12 mouse cellular contexts compared by ENCODE assay signal in the genomic region with DNA sequence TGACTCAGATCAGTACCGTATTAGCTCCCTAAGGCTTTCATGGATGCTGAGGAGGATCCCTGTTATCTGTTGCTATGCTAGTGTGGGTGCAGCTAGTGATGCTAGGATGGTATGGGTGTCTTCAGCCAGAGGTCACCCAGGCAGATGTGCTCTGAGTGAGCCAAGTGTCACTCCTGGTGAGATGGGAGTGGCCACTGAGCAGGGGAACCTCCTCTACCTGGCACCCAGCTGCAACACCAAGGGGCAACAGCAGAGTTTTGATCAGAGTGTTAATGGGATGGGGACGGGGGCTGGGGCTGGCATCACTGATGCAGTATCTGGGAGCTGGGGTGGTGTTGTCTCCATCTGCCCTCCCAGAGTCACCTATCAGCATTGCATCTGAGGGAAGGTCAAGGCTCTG.
A peak's percentile ranks its signal among the peaks of the same experiment; 100 is the strongest.
DNase-seq lines count a peak whose midpoint lies in the region; ATAC-seq and TF ChIP-seq lines count a peak whose summit lies in the region.
"Had no signal": no experiment of that assay in that cellular context is flagged by ENCODE, and none has a peak within 500 bp of the region (broad histone marks: within the 10 kb centered on the region; RNA-seq: fewer than 3 reads in every experiment).

No protein-coding gene starts in this region.

- H3K36me3 ChIP-seq in heart, embryonic 14.5 days (ENCODE audit: control insufficient read depth, insufficient read depth, low read length): no peaks in the 10 kb centered on the region
- no peaks in the 10 kb centered on the region for H3K36me3 ChIP-seq in heart, adult 2 months (ENCODE audit: control insufficient read depth, insufficient read depth, low read length)
- H3K36me3 ChIP-seq in neural tube, embryonic 12.5 days: no peaks in the 10 kb centered on the region; the same call in 1 of the 2 replicates
- no peaks in the 10 kb centered on the region for H3K36me3 ChIP-seq in midbrain, embryonic 11.5 days (ENCODE audit: control insufficient read depth, insufficient read depth, low read length)
- no peaks in the 10 kb centered on the region for H3K36me3 ChIP-seq in liver, postnatal 0 days (replicated peaks; ENCODE audit: insufficient read depth, low read length)

- intact Hi-C loops in heart, adult 2 months (cut with DNase I): loop anchor here (2.0 to 5.0 kb wide), 2 partner anchors 41 to 63 kb away; no protein-coding TSS in a partner anchor

- H3K27ac ChIP-seq in heart, embryonic 14.5 days (replicated peaks in 1 of 2; ENCODE audit: control insufficient read depth in 1 of 2, insufficient read depth in 1 of 2, low read depth in 2 of 2, low read length in 2 of 2): peak overlapping the region in 1 of 2 experiments; percentile 99; a peak in 1 of 4 replicates
- H3K27ac ChIP-seq in heart, adult 2 months: no peak overlapping the region
- H3K27ac ChIP-seq in neural tube, embryonic 12.5 days: peak overlapping the region; percentile 87
- H3K27ac ChIP-seq in midbrain, embryonic 11.5 days (ENCODE audit: low read depth, low read length): no peak overlapping the region
- H3K27ac ChIP-seq in liver, postnatal 0 days (ENCODE audit: low read depth): no peak overlapping the region

- H3K4me2 ChIP-seq in heart, embryonic 14.5 days (ENCODE audit: low read length): peak overlapping the region; percentile 68; the same call in 1 of the 2 replicates
- no peak overlapping the region for H3K4me2 ChIP-seq in neural tube, embryonic 12.5 days (replicated peaks)
- no peak overlapping the region for H3K4me2 ChIP-seq in midbrain, embryonic 11.5 days
- no peak overlapping the region for H3K4me2 ChIP-seq in liver, postnatal 0 days (ENCODE audit: low read depth, low read length)

- peaks cover 11% of the 10 kb centered on the region for H3K9me3 ChIP-seq in heart, embryonic 14.5 days (ENCODE audit: control insufficient read depth, low read length)
- H3K9me3 ChIP-seq in neural tube, embryonic 12.5 days: peaks cover 11% of the 10 kb centered on the region; the same call in 1 of the 2 replicates
- H3K9me3 ChIP-seq in midbrain, embryonic 11.5 days (ENCODE audit: control insufficient read depth, low read length): no peaks in the 10 kb centered on the region; the same call in 1 of the 2 replicates
- H3K9me3 ChIP-seq in liver, postnatal 0 days (ENCODE audit: low read length): peaks cover 3% of the 10 kb centered on the region; the same call in 1 of the 2 replicates

- no peak overlapping the region for H3K4me3 ChIP-seq in heart, embryonic 14.5 days (ENCODE audit: control insufficient read depth in 1 of 2, insufficient read depth in 1 of 2, low read depth in 1 of 2, low read length in 2 of 2)
- H3K4me3 ChIP-seq in heart, adult 2 months: no peak overlapping the region
- H3K4me3 ChIP-seq in neural tube, embryonic 12.5 days: no peak overlapping the region
- no peak overlapping the region for H3K4me3 ChIP-seq in midbrain, embryonic 11.5 days (ENCODE audit: low read depth, low read length)
- H3K4me3 ChIP-seq in liver, postnatal 0 days (ENCODE audit: low read depth, low read length): no peak overlapping the region

- no peaks in the 10 kb centered on the region for H3K27me3 ChIP-seq in heart, embryonic 14.5 days (ENCODE audit: control insufficient read depth, insufficient read depth, low read length)
- no peaks in the 10 kb centered on the region for H3K27me3 ChIP-seq in heart, adult 2 months (ENCODE audit: control insufficient read depth, insufficient read depth, low read length)
- peaks cover 11% of the 10 kb centered on the region; the same call in 1 of the 2 replicates for H3K27me3 ChIP-seq in neural tube, embryonic 12.5 days (replicated peaks)
- H3K27me3 ChIP-seq in midbrain, embryonic 11.5 days (ENCODE audit: control insufficient read depth, insufficient read depth, low read length): no peaks in the 10 kb centered on the region
- peaks cover 20% of the 10 kb centered on the region for H3K27me3 ChIP-seq in liver, postnatal 0 days (ENCODE audit: insufficient read depth, low read length)

- no peak for ATAC-seq in heart, embryonic 14.5 days (ENCODE audit: insufficient number of reproducible peaks, insufficient read depth, low FRiP score, low read depth)
- ATAC-seq in neural tube, embryonic 12.5 days (ENCODE audit: low FRiP score, low read depth): no peak
- 0 out of 2 replicates have a peak, but pooled peaks have one; percentile 24 for ATAC-seq in midbrain, embryonic 11.5 days (ENCODE audit: low FRiP score)
- ATAC-seq in liver, postnatal 0 days: no peak

- no peak for DNase-seq in heart, adult 2 months
- no peak for DNase-seq in neural tube, embryonic 10.5 days (ENCODE audit: extremely low spot score, low spot score)
- DNase-seq in midbrain, embryonic 11.5 days (ENCODE audit: low spot score, missing footprints): no peak
- no peak for DNase-seq in right cerebral cortex, postnatal 4 days
- no peak for DNase-seq in liver, postnatal 0 days
- no peak for DNase-seq in cerebellum, postnatal 25 days
- DNase-seq: adrenal gland, adult 8-10 months; kidney, postnatal 10 days; lung, adult 18-20 months; thymus, postnatal 25 days had no signal

- TF ChIP-seq EP300 in heart, adult 2 months (IDR thresholded peaks at IDR 0.05; ENCODE audit: insufficient read depth, low read depth, low read length): no peak
- TF ChIP-seq EP300 in liver, postnatal 0 days (IDR thresholded peaks at IDR 0.05; ENCODE audit: low read depth): no peak

- 74% methylated on average over 2 of the region's 2 CpGs for WGBS in heart, embryonic 14.5 days
- 95% methylated on average over 2 of the region's 2 CpGs for WGBS in heart, adult 2 months
- 78% methylated on average over 2 of the region's 2 CpGs for WGBS in neural tube, embryonic 12.5 days
- 79% methylated on average over 2 of the region's 2 CpGs for WGBS in midbrain, embryonic 11.5 days
- 76% methylated on average over 2 of the region's 2 CpGs for WGBS in liver, postnatal 0 days (ENCODE audit: insufficient replicate concordance)

- H3K4me1 ChIP-seq in heart, embryonic 14.5 days (ENCODE audit: control insufficient read depth in 2 of 2, insufficient read depth in 2 of 2, low read length in 2 of 2): peaks cover 20 to 27% of the 10 kb centered on the region in 2 experiments
- H3K4me1 ChIP-seq in heart, adult 2 months (ENCODE audit: control insufficient read depth, insufficient read depth, low read length): peaks cover 14% of the 10 kb centered on the region
- peaks cover 27% of the 10 kb centered on the region for H3K4me1 ChIP-seq in neural tube, embryonic 12.5 days
- peaks cover 20% of the 10 kb centered on the region for H3K4me1 ChIP-seq in midbrain, embryonic 11.5 days (ENCODE audit: control insufficient read depth, insufficient read depth, low read length)
- H3K4me1 ChIP-seq in liver, postnatal 0 days (ENCODE audit: insufficient read depth): peaks cover 11% of the 10 kb centered on the region; the same call in 1 of the 2 replicates

- TF ChIP-seq CTCF in heart, adult 2 months (IDR thresholded peaks at IDR 0.05): no peak
- TF ChIP-seq CTCF in liver, postnatal 0 days (IDR thresholded peaks at IDR 0.05; ENCODE audit: low read depth): no peak

- no peak overlapping the region for H3K9ac ChIP-seq in heart, embryonic 14.5 days (ENCODE audit: low read length)
- no peak overlapping the region for H3K9ac ChIP-seq in heart, adult 2 months (ENCODE audit: low read depth, low read length)
- 0 out of 2 replicates have a peak overlapping the region, but pooled peaks have one; percentile 67 for H3K9ac ChIP-seq in neural tube, embryonic 12.5 days
- H3K9ac ChIP-seq in midbrain, embryonic 11.5 days (ENCODE audit: low read length): no peak overlapping the region
- no peak overlapping the region for H3K9ac ChIP-seq in liver, postnatal 0 days (replicated peaks)

- no peak for TF ChIP-seq POLR2A in heart, adult 2 months (IDR thresholded peaks at IDR 0.05; ENCODE audit: insufficient read depth, low read depth, low read length)

- no peaks in the 10 kb centered on the region for H3K79me2 ChIP-seq in heart, adult 2 months (replicated peaks; ENCODE audit: control insufficient read depth, insufficient read depth, low read length)
